Mouse (Mus musculus): ENCODE measurements around the gene Pik3c2b.

Pik3c2b gene

DNA sequence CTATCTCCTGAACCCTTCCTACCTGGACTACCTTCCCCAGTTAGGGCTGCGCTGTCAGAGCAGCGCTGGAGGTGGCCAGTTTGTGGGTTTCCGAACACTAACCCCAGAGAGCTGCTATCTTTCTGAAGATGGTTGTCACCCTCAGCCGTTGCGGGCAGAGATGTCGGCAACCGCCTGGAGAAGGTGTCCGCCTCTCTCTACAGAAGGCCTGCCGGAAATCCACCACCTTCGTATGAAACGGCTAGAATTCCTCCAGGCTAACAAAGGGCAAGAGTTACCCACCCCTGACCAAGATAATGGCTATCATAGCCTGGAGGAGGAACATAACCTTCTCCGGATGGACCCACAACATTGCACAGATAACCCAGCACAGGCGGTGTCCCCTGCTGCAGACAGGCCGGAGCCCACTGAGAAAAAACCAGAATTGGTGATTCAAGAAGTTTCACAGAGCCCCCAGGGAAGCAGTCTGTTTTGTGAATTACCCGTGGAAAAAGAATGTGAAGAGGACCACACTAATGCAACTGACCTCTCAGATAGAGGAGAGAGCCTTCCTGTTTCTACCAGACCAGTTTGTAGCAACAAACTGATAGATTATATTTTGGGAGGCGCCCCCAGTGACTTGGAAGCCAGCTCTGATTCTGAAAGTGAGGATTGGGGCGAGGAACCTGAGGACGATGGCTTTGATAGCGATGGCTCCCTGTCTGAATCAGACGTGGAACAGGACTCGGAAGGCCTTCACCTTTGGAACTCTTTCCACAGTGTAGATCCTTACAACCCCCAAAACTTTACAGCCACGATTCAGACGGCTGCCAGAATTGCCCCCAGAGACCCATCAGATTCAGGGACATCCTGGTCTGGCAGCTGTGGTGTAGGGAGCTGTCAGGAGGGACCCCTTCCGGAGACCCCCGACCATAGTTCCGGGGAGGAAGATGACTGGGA, 87.2 kb downstream of the Pik3c2b start:
- DNase-seq (ENCODE audit: low read depth, low spot score) = peak; percentile 40

DNA sequence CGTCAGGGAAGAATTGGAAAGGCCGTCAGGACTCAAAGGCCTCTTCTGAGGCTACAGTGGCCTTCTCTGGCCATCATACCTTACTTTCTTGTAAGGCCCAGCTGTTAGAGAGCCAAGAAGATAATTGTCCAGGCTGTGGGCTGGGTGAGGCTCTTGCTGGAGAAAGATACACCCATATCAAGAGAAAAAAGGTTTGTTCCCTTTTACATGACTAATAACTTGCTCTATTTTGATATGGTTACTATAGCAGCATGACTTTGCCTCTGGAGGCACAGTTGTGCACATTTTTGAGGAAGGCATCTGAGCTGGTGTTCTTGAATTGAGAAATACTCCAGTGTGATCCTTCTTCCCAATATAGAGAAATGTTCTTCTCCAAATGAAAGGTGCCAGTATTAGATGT, 88.0 kb downstream of the Pik3c2b start:
- peak; percentile 51 for DNase-seq (ENCODE audit: low read depth, low spot score)

DNA sequence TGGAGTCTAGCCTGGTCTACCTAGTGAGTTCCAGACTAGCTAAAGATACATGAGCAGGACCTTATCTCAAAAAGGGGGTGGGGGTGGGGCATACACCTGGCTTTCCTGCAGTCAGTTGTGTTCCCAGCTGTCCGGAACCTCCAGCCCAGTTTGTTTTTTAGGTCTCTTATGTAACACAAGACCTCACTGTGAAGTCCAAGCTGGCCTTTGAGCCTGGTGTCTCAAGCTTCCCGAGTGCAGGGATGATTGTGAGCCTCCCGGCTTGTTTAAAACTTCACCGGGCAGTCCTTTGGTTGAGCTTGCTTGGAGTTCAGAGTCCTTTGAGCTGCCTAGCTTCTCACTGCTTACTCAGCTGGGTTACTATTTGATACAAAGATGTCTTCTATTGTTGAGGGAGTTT, 88.6 kb downstream of the Pik3c2b start:
- no peak for DNase-seq (ENCODE audit: low read depth, low spot score)

DNA sequence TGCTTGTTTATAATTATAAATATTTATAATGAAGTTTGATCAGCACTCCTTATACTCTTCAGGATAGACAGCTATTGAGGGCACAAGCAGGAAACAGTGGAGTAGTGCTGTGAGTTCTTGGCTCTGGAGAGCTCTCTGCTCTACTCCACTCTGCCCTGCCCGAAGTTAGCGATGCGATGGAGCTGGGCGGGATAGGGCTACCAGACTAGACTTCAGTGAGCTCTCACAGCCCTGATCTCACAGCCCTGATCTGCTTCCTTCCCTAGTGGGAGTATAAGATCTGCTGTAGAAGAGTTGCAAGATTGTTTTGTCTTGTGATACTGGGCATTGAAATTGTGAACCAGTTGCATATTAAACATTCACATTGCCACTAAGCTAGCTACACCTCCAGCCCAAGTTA, 89.4 kb downstream of the Pik3c2b start:
- DNase-seq (ENCODE audit: low read depth, low spot score) = peak; percentile 40

DNA sequence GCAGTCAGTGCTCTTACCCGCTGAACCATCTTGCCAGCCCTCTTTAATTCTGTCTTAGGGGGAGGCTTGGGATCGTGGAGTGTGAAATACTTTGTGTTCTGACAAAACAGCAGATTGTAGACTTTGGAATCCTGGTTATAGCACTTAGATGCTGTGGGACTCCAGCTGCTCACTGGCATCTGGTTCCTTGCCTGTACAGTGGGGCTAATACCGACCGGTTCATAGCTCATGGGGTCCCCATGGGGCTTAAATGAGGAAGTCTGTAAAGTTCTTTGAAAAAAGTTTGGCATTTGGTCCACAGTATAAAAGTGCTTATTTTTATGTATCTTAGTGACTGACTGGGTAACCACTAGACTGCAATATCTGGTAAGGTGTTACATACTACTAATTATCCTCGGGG, 90.3 kb downstream of the Pik3c2b start:
- no peak for DNase-seq (ENCODE audit: low read depth, low spot score)

DNA sequence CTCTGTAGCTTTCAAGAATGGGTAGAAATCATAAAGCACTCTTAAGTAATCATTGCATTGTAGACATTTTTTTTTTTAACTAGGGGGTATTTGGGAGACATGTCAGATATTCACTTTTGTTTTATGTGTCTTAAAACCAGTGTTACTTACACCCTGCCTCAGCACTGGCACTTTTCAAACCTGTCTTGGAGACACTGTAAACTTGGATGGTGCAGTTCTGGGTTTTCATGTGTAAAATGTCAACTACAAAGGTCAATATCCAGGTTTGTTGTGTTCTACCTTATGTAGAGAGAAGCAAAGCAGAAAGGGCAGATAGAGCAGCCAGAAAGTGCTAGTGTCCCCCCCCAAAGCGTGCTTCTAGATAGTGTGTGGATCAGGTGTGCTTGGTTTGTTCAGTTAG, 92.9 kb downstream of the Pik3c2b start:
- DNase-seq (ENCODE audit: low read depth, low spot score) = no peak

DNA sequence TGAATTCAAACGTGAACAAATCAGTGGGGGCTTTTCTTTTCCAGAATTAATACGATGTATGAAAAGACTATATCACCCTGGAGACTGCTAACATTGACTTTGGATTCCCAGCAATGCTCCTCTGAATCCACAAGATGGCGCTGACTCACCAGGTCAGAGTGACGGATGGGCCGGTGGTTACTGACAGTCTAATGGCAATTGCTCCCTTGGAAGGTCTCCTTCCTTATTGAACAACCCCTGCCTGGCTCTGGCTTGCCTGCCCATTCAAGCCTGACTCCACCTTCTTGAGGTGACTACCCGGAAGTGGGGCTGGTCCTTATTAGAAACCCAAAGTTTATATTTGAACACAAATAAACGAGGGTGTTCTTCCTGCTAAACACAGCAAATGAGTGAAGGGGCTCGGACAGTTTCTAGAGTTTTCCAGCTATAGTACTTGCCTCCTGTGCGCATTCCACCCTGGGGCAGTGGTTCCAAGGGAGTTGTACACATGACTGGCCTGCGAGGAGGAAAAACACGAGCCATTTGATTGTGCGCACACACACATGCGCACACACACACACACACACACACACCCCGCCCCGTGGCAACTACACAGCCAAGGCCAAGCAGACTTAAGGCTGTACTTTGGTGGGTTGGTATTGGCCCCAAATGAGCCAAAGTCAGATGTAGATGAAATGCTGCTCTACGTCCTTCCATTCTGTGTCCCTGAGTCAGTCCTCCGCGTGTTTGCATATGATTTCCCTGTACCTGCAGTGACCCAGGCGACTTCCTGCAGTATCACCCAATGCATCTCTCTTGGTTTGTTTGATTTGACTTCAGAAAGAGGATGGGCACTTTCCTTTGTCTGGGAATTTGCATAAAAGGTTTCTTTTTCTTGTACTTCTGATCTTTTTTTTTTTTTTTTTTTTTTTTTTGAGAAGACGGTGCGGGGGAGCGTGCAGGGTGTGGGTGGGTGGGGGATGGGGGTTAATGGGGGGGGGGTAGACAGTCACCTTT, 100.8 kb downstream of the Pik3c2b start:
- no peak for DNase-seq (ENCODE audit: low read depth, low spot score)

DNA sequence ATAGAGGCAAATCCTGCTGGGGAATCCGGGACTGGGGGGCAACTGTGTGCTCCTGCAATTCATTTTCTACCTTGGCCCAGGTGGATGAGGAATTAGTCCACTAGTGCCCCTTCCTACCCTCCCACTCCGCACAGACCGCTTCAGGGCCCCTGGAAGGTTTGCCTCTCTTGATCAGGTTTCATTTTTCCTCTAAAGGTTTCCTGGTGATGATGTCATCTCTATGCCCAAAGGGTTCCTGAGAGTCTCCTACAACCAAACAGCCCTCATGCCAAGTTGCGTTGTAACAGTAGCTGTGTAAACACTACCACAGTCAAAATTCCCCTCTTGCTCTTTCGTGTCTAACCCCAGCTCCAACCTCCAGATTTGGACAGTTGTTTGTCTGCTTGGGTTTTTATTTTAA, 101.9 kb downstream of the Pik3c2b start:
- no peak for DNase-seq (ENCODE audit: low read depth, low spot score)

DNA sequence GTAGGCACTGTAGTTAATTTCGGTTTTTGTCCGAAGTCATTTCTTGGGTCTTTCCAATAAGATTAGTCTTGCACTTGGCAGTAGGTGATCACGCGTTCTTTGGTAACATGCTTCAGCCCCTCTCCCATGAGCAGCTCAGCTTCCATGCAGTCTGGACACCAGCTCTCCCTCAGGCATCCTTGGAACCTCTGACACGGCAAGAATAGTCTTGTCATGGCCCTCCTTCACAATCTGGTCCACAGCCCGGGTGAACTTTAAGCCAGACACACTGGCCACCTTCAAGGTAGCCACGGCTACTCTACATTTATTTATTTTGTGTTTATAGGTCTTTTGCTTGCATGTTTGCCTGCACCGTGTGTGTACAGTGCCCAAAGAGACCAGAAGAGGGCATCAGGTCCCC, 102.7 kb downstream of the Pik3c2b start:
- no peak for DNase-seq (ENCODE audit: low read depth, low spot score)

DNA sequence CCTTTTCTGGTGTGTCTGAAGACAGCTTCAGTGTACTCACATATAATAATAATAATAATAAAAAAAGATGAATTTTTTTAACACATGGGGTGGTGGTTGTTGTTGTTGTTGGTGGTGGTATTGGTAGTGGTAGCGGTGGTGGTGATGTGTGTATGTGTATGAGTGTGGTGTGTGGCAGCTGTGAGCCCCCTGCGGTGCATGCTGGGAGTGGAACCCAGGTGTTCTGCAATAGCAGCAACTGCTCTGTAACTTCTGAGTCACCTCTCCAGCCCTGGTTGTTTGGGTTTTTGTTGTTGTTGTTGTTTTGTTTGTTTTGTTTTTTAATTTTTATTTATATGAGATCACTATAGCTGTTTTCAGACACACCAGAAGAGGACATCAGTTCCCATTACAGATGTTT, 105.1 kb downstream of the Pik3c2b start:
- DNase-seq (ENCODE audit: low read depth, low spot score) = no peak

DNA sequence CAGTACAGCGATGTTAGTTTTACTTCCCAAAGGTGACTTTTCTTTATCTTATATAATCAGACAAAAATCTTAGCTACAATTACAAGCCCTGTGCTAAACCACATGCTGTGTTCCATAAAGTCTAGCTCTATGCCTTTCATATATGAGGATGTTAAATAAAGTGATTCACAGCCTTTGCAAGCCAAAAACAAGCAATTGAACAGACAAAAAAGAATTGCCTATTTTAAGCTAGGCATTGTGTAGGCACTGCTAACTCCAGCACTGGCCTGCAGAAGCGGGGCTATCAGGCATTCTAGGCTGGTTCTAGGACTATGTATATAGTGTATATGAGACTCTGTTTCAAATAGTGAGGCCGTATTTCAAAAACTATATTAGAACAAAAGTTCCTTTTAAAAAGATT, 106.7 kb downstream of the Pik3c2b start:
- DNase-seq (ENCODE audit: low read depth, low spot score) = no peak

DNA sequence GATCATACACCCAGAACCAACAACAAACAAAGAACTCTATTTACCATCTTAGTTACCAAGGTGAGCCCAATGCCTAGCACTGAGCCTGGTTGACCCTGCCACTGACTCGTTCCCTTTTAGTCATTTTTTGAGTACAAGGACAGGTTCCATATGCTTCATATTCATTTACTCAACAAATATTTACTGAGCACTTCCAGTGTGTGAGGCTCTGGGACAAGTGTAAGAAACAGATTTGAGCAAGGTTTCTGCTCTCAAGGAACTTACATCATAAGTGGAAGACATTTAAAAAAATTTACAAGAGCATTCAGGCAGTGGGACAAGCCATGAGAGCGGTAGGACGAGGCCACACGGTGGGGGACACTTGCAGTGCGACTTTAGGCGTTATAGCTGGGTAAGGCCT, 109.8 kb downstream of the Pik3c2b start:
- no peak for DNase-seq (ENCODE audit: low read depth, low spot score)

All from c-Kit-negative CD71-positive TER-119-positive erythroid progenitor cells, embryonic 14.5 days (primary cell).